Mouse (Mus musculus) kidney, adult 18-20 months (tissue): Measurements from ENCODE around the gene Zbtb44.

Source experiments
- DNase-seq: peaks from one replicate; pipeline ENCODE4 v3.0.0; 2021

The Zbtb44 gene

DNA sequence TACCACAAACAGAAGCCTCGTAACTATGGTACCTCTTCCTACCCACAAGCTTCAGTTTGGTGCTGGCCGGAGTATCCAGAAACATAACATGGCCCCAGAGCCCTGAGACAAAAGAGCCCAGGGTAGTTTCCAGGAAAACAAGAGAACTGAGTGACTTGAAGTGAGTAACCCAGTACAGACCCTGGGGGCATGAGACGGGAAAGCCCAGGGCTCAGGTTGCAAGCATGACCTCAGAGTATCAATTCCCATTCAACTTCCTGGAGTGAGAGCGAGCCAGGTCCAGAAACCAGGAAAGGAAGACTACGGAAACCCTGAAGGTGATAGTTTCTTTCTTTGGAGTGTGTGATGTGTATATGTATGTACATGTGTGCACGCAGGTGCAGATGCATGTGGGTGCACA lies 87.0 kb downstream of the Zbtb44 start:
- DNase-seq = no peak

DNA sequence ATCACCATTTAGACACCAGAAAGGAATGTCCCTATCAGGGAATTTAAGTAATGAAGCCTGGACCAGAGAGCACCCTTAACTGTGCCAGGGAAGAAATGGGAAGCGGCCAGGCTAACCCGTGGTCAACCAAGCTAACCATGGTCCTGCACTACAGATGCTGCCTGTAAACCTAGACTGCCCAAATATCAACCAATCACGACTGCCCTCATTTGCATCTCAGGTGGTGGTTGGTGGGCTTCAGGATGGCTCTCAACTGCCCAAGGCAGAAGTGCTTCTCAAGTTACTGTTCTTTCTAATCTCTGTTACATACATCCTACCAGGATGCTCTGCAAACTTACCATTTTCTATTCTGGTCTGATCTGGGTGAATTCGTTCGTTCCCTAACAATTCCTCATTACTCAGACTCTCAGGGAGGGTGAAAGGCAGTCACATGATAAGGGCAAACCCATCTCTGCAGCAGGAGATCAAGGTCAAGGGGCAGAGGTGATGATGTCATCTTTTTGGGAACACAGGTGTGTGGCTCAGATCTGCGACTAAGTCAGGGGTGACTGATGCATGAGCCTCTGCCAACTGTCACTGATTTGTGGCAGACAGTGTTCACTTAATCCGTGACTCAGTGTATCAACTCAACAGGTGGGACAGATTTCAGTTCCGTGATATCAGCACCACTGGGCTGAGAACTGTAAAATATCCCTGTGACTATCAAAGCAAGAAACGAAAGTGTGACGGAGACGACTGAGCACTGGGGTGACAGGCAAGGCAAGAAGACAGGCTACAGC lies 88.3 kb downstream of the Zbtb44 start:
- no peak for DNase-seq

DNA sequence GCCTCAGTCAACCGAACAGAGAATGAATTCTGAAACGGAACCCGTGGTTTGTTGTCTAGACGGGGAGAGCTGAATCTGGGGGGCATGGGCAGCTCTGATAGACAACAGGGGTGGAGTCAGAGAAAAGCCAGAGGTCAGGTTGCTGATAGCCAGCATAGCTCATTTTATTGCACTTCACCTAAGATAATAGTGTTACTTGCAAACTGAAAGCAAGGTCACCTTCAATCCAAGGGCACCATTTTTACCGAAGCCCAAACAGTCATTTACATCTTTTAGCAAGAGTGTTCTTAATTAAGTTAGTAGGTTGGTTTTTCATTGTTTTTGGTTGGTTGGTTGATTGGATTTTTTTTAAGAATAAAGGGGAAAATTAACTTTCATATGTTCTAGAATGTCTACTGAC lies 89.0 kb downstream of the Zbtb44 start:
- DNase-seq = no peak

DNA sequence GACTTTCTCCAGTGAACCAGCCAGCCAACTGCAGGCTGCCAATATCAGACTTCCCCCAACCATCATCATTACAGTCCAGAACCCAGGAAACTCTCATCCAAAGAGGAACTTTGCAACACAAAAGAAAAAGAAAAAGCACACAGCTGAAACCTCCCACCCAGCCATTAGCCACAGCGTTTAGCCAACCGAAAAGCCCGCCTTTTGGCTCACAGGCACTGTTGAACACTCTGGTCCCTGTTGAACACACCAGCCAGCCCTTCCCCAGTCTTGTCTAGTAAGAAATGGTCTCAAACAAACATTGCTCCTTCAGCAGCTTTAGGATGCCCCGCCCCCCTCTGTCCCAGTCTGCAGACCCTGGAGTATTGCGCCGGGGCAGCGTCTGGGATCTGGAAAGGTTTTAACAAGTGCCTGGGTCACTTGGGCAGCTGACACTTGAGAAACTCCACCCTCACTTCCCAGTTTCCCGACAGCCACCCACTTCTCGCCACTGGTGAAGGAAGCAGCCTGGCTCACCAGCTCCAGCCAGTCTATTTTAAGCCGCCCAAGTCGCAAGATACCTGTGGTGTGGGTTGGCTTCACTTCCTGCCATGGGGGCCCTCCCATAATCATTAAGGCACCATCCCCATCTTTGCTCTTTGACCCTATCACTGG lies 89.6 kb downstream of the Zbtb44 start:
- DNase-seq = no peak

DNA sequence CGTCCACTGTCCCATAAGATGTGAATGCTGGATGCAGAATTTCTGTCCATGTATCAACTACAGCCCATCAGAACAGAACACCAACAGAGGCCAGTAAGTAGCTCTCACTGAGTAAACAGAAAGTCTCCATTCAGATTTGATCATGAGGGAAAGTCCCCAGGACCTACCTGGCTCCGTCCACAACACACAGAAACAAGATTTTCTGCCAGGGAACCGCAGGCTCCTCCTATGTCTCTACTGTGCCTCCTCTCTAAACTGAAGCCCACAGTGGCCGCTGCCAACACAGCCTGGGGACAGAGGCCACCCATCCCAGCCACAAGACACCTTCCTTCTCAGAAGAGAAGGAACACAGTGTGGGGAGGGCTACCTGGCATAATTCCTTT lies 90.1 kb downstream of the Zbtb44 start:
- DNase-seq = no peak

DNA sequence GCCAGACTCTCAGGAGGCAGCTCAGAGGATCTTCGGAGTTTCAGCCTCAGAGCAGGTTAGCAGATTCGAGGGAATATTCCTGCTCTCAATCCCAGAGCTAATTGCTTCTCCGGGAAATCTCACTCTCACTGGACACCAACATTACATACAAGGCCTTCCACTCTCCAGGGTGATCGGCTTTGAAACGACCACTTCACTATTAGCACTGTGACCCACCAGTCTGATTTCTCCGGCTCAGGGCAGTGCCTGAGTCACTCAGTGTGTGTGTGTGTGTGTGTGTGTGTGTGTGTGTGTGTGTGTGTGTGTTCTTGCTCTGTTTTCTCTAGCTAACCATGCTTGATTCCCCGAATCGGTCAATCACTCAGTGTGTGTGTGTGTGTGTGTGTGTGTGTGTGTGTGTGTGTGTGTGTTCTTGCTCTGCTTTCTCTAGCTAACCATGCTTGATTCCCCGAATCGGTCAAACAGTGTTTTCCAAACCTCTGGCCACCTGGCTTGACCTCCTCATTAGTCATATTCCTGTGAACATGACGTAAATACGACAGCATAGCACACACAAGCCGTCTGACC lies 92.1 kb downstream of the Zbtb44 start:
- DNase-seq = no peak
